Mouse (Mus musculus) heart, postnatal 0 days (tissue): ENCODE results near the gene Creb5.

Experiments
- CTCF ChIP-seq: IDR thresholded peaks from 2 replicates; pipeline ENCODE4 v1.5.1; 2016; ENCODE audit warnings: antibody characterized with exemption, control low read depth, low read depth
- EP300 ChIP-seq: IDR thresholded peaks from 2 replicates; pipeline ENCODE4 v1.6.1; 2016; ENCODE audit warnings: antibody characterized with exemption, low read depth

- TF ChIP-seq CTCF (no peak), EP300 (no peak)
These were observed 337.6 kb downstream of the Creb5 start for GRCm38 (mm10) chr6:53624455-53625276.
